Mouse (Mus musculus) midbrain, embryonic 14.5 days (tissue): Measurements from ENCODE around the gene Lipa. TPM values are rescaled to one million over a fixed set of nuclear protein-coding genes. Genes with fewer than 3 reads are reported as not detected.

Experiments used
- ATAC-seq: fragments of 200-750 bp; cut with Nextera tagmentation; 2 replicates; pipeline ENCODE4 v1.8.0; 2017; ENCODE audit warnings: moderate number of reproducible peaks, moderate library complexity; ENCODE audit not compliant: low FRiP score, low TSS enrichment
- DNase-seq: peaks from one replicate; pipeline ENCODE4 v3.0.0-alpha.2; 2015
- H3K27ac ChIP-seq: fragments of 300-500 bp; sonication (generic); replicated peaks from 2 replicates; pipeline ENCODE4 v1.5.1; 2014; ENCODE audit warnings: mild to moderate bottlenecking, low read depth, low read length, moderate library complexity
- H3K27me3 ChIP-seq: fragments of 300-500 bp; sonication (generic); 2 replicates; pipeline ENCODE4 v1.6.1; 2014; ENCODE audit warnings: low read length, control low read depth, mixed read lengths; ENCODE audit not compliant: control insufficient read depth, insufficient read depth
- H3K36me3 ChIP-seq: fragments of 300-500 bp; sonication (generic); 2 replicates; pipeline ENCODE4 v1.6.1; 2014; ENCODE audit warnings: low read length, control low read depth; ENCODE audit not compliant: control insufficient read depth, insufficient read depth
- H3K4me1 ChIP-seq: fragments of 300-500 bp; sonication (generic); 2 replicates; pipeline ENCODE4 v1.6.1; 2014; ENCODE audit warnings: mild to moderate bottlenecking, antibody characterized with exemption, low read length, control low read depth; ENCODE audit not compliant: control insufficient read depth, insufficient read depth
- H3K4me2 ChIP-seq: fragments of 300-500 bp; sonication (generic); 2 replicates; pipeline ENCODE4 v1.6.1; 2014; ENCODE audit warnings: mild to moderate bottlenecking, low read length, moderate library complexity
- H3K4me3 ChIP-seq: fragments of 300-500 bp; sonication (generic); replicated peaks from 2 replicates; pipeline ENCODE4 v1.5.1; 2014; ENCODE audit warnings: low read depth, low read length
- H3K9ac ChIP-seq: fragments of 300-500 bp; sonication (generic); replicated peaks from 2 replicates; pipeline ENCODE4 v1.6.1; 2014; ENCODE audit warnings: mild to moderate bottlenecking, low read length, moderate library complexity
- H3K9me3 ChIP-seq: fragments of 300-500 bp; sonication (generic); 2 replicates; pipeline ENCODE4 v1.6.1; 2016; ENCODE audit warnings: low read length, control low read depth, mixed read lengths; ENCODE audit not compliant: control insufficient read depth
- WGBS: fragments of 180-500 bp; shearing (Covaris S2); extraction: QIAGEN DNeasy Blood & Tissue Kit; methylation state at CpG from one replicate; pipeline ENCODE4 v1.1.7; 2014; 5-methylcytosine and 5-hydroxymethylcytosine counted together
- polyA plus RNA-seq: library from polyadenylated mRNA; unstranded; fragments of >200 nt; fragmentation: Nextera tagmentation; extraction: Ambion mirVana; gene quantifications from 2 replicates; pipeline ENCODE4 v1.2.1, GENCODE M21; 2014

Gene Lipa
- polyA plus RNA-seq, 1 experiment from 2014 or later = 24.8 TPM

DNA sequence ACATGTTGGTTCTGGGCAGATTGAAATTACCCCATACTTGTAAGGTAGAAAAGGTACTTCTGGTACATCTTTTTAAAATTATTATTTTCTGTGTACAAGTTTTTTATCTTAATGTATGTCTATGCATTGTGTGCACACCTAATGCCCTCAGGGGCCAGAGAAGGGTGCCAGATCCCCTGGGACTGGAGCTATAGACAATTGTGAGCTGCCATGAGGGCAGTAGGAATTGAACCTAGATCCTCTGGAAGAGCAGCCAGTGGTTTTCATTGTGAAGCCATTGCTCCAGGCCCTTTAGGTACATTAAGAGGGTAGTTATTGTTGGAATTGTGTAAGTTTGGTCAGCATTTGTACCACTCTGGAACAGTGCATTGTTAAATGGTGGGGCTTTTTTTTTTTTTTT is 26.8 kb upstream of the Lipa start:
- Histone ChIP-seq H3K27ac (no peak overlapping the region), H3K27me3 (no peaks in the 10 kb centered on the region), H3K9me3 (no peaks in the 10 kb centered on the region), H3K4me1 (0 out of 2 replicates have a peak, but pooled peaks cover 3% of the 10 kb centered on the region), H3K9ac (no peak overlapping the region), H3K4me2 (no peak overlapping the region), H3K4me3 (no peak overlapping the region), H3K36me3 (no peaks in the 10 kb centered on the region)
- ATAC-seq (no peak), DNase-seq (no peak)

DNA sequence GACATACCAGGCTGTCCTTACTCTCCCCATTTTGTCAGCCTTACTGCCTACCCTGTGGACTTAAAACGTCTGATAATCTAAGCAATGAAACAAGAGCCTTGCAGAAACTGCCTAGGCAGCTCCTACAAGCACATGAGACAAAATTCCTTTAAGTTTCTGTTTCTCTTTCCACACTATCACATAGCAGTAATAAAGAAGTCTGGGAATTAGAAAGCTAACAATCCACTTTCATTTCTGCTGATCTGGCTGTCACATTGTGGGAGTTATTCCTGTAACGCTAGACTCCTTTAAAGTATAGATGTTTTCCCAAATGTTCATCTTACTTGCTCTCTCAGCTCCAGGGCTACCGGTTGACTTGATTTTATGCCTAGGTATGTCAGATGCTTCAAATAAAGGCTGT is 26.2 kb upstream of the Lipa start:
- 76% methylated on average over 3 of the region's 3 CpGs for WGBS
- ATAC-seq (no peak), DNase-seq (no peak)
- Histone ChIP-seq H3K27me3 (no peaks in the 10 kb centered on the region), H3K36me3 (no peaks in the 10 kb centered on the region), H3K9me3 (no peaks in the 10 kb centered on the region), H3K27ac (no peak overlapping the region), H3K9ac (no peak overlapping the region), H3K4me2 (no peak overlapping the region), H3K4me1 (0 out of 2 replicates have a peak, but pooled peaks cover 3% of the 10 kb centered on the region), H3K4me3 (no peak overlapping the region)

GRCm38 (mm10) chr19:34553021-34553420 is 25.7 kb upstream of the Lipa start:
- no peak for DNase-seq
- no peak overlapping the region for H3K27ac ChIP-seq
- no peak for ATAC-seq
- WGBS = 52% methylated on average over 6 of the region's 6 CpGs
- H3K36me3 ChIP-seq = no peaks in the 10 kb centered on the region
- no peaks in the 10 kb centered on the region for H3K27me3 ChIP-seq
- H3K9ac ChIP-seq = no peak overlapping the region
- H3K4me3 ChIP-seq = no peak overlapping the region
- no peaks in the 10 kb centered on the region for H3K9me3 ChIP-seq
- H3K4me2 ChIP-seq = no peak overlapping the region
- H3K4me1 ChIP-seq = 0 out of 2 replicates have a peak, but pooled peaks cover 3% of the 10 kb centered on the region

DNA sequence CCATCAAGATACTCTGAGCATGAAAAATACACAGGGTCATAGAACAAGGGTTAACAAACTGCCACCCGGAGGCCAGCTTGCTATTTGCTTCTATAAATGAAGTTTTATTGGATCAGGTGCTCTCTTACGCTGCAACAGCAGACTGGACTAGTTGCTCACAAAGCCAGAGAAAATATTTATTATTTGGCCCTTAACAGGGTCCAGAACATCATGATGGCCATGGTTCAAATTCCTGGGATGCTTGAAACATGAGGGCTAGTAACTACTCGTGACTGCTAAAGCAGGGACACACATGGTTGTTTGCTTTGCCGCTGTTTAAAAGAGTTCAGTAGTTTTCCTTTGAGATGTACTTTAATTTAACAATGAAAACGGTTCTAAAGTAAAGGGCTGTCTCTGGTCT is 24.7 kb upstream of the Lipa start:
- no peaks in the 10 kb centered on the region for H3K27me3 ChIP-seq
- no peak overlapping the region for H3K4me2 ChIP-seq
- no peaks in the 10 kb centered on the region for H3K36me3 ChIP-seq
- no peaks in the 10 kb centered on the region for H3K9me3 ChIP-seq
- H3K9ac ChIP-seq = no peak overlapping the region
- 0 out of 2 replicates have a peak, but pooled peaks cover 3% of the 10 kb centered on the region for H3K4me1 ChIP-seq
- no peak overlapping the region for H3K4me3 ChIP-seq
- no peak overlapping the region for H3K27ac ChIP-seq
- no peak for DNase-seq
- 81% methylated on average over 5 of the region's 5 CpGs for WGBS
- no peak for ATAC-seq

- ATAC-seq (peak; percentile 89), DNase-seq (peak; percentile 89)
- Histone ChIP-seq H3K36me3 (no peaks in the 10 kb centered on the region), H3K27ac (peak within 1 kb of the TSS; percentile 46), H3K4me3 (peak within 1 kb of the TSS; percentile 42), H3K9ac (no peak within 1 kb of the TSS; the same call in 1 of the 2 replicates), H3K9me3 (no peaks in the 10 kb centered on the region), H3K4me2 (peak within 1 kb of the TSS; percentile 60), H3K4me1 (0 out of 2 replicates have a peak, but pooled peaks cover 3% of the 10 kb centered on the region), H3K27me3 (no peaks in the 10 kb centered on the region)
- 1% methylated on average over 22 of the region's 22 CpGs for WGBS
Measured at GRCm38 (mm10) chr19:34550534-34551223, 23.4 kb upstream of the Lipa start, which contains the start of gene Ifit2. Gene Ifit2 (plus strand): TSS chr19:34550694.

DNA sequence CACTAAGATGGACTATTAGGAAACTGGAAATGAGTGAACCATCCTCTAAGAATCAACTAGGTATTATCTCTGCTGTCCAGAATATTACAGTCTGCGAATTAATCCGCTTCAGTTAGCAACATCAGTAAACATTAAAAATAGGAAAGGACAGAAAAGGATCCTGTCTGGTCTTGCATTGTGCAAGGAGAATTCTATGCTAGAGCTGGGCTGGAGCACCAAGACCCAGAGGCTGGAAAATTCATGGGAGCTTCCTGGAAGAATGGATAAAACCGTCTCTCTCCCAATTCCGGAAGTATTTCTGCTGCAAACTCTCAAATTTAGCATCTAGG is 22.9 kb upstream of the Lipa start:
- H3K27me3 ChIP-seq = no peaks in the 10 kb centered on the region
- H3K27ac ChIP-seq = peak overlapping the region; percentile 46
- DNase-seq = no peak
- H3K36me3 ChIP-seq = no peaks in the 10 kb centered on the region
- WGBS = 30% methylated on average over 4 of the region's 4 CpGs
- 0 out of 2 replicates have a peak, but pooled peaks have one; percentile 10 for ATAC-seq
- H3K4me2 ChIP-seq = peak overlapping the region; percentile 60
- H3K4me1 ChIP-seq = 0 out of 2 replicates have a peak, but pooled peaks cover 3% of the 10 kb centered on the region
- H3K9me3 ChIP-seq = no peaks in the 10 kb centered on the region
- no peak overlapping the region; the same call in 1 of the 2 replicates for H3K9ac ChIP-seq
- peak overlapping the region; percentile 42 for H3K4me3 ChIP-seq

DNA sequence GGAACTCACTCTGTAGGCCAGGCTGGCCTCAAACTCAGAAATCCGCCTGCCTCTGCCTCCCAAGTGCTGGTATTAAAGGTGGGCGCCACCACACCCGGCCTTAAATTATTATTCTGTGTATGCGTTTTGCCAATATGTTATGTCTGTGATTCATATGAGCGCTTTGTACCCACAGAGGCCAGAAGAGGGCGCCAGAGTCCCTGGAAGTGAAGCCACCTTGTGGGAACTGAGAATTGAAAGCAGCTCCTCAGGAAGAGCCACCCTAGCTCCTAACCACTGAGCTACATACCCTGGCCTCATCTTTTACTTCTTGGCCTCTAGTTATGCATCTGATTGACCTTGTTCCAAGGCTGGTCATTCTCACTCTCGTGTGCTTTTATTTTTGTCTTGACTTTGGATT is 20.7 kb upstream of the Lipa start:
- WGBS = 32% methylated on average over 7 of the region's 7 CpGs
- H3K36me3 ChIP-seq = no peaks in the 10 kb centered on the region
- H3K4me3 ChIP-seq = no peak overlapping the region
- H3K27me3 ChIP-seq = no peaks in the 10 kb centered on the region
- ATAC-seq (no peak), DNase-seq (peak; percentile 81)
- no peak overlapping the region for H3K4me2 ChIP-seq
- H3K4me1 ChIP-seq = 0 out of 2 replicates have a peak, but pooled peaks cover 3% of the 10 kb centered on the region
- no peak overlapping the region for H3K27ac ChIP-seq
- no peak overlapping the region for H3K9ac ChIP-seq
- H3K9me3 ChIP-seq = no peaks in the 10 kb centered on the region

DNA sequence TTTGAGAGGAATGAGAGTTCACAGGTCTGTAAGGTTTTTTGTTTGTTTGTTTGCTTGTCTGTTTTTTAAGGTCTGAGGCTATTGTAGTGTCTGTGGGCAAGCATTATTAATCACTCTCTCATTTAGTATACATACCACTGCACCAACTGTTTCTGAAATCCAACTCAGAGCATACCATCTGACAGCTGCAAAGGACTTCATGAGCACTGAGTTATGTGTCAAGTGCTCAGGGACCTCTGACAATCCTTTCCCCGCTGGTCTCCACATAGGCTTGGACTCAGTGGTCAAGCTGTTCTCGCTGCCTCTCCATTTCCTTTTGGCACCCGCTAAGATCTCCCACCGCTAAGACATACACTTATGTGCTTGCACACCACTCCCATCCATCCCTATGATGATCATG is 18.9 kb upstream of the Lipa start:
- H3K27me3 ChIP-seq = no peaks in the 10 kb centered on the region
- no peak overlapping the region for H3K4me3 ChIP-seq
- H3K9ac ChIP-seq = no peak overlapping the region
- no peak for DNase-seq
- WGBS = 93% methylated on average over 4 of the region's 4 CpGs
- no peaks in the 10 kb centered on the region for H3K9me3 ChIP-seq
- ATAC-seq = no peak
- H3K36me3 ChIP-seq = no peaks in the 10 kb centered on the region
- 0 out of 2 replicates have a peak, but pooled peaks cover 3% of the 10 kb centered on the region for H3K4me1 ChIP-seq
- no peak overlapping the region for H3K4me2 ChIP-seq
- no peak overlapping the region for H3K27ac ChIP-seq

GRCm38 (mm10) chr19:34539422-34539821 is 12.1 kb upstream of the Lipa start:
- WGBS = 95% methylated on average over 1 of the region's 1 CpGs
- H3K4me2 ChIP-seq = no peak overlapping the region
- H3K9ac ChIP-seq = no peak overlapping the region

More at GRCm38 (mm10) chr19:34539422-34539821, 12.1 kb upstream of the Lipa start:
- DNase-seq (no peak), ATAC-seq (no peak)
- Histone ChIP-seq H3K9me3 (no peaks in the 10 kb centered on the region), H3K4me3 (no peak overlapping the region), H3K27ac (no peak overlapping the region), H3K27me3 (no peaks in the 10 kb centered on the region), H3K4me1 (no peaks in the 10 kb centered on the region), H3K36me3 (no peaks in the 10 kb centered on the region)
